Mouse (Mus musculus) brain, embryonic 14.5 days (tissue): ENCODE results near the gene Zic1.
A peak's percentile ranks its signal among the peaks of the same experiment; 100 is the strongest.

Source experiments
- CTCF ChIP-seq: fragments of 200-500 bp; IDR thresholded peaks from 2 replicates; pipeline ENCODE4 v1.5.1; 2012; ENCODE audit warnings: inconsistent platforms, mild to moderate bottlenecking, moderate library complexity, borderline replicate concordance; ENCODE audit not compliant: insufficient read depth, insufficient read length; ENCODE audit errors: extremely low read depth
- POLR2A ChIP-seq: fragments of 200-500 bp; IDR thresholded peaks from 2 replicates; pipeline ENCODE4 v1.6.1; 2012; ENCODE audit warnings: mild to moderate bottlenecking, inconsistent platforms, borderline replicate concordance; ENCODE audit not compliant: poor library complexity, insufficient read depth, insufficient read length, severe bottlenecking; ENCODE audit errors: extremely low read depth

DNA sequence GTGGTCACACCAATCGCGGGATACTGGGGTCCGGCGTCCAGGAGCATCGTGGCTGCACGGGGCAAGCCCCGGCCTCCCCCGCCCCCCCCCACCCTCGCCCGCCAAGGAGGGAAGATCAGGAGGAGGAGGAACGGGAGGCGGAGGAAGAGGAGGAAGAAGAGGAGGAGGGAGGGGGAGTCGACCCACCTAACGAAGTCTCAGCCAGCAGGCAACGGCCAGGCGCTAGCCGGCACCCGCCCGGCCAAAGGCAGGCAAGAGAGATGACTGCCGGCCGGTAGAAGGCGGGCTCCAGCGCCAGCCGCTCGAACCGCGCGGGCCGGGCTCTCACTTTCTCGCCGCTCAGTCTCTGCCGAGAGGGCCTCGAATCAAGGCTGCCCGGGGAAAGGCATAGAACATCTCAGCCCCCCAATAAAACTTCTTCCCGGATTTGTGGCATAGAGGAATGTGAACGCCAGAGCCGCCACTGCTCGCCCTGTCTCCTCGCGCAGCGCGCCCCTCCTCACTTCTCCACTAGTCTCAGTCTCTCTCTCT is 574 bp downstream of the Zic1 start:
- TF ChIP-seq CTCF = no peak
- TF ChIP-seq POLR2A = peak; percentile 5; the same call in 1 of the 2 replicates
